Mouse (Mus musculus) stomach, embryonic 14.5 days (tissue): Measurements from ENCODE around the gene Dgkh. TPM values are rescaled to one million over a fixed set of nuclear protein-coding genes. Genes with fewer than 3 reads are reported as not detected.

ENCODE experiments used
- ATAC-seq: fragments of 200-750 bp; cut with Nextera tagmentation; 2 replicates; pipeline ENCODE4 v1.8.0; 2017; ENCODE audit warnings: low read depth, moderate TSS enrichment; ENCODE audit not compliant: insufficient number of reproducible peaks, insufficient read depth, low FRiP score
- H3K27ac ChIP-seq: fragments of 300-500 bp; sonication (generic); 2 replicates; pipeline ENCODE4 v1.5.1; 2014; ENCODE audit warnings: mild to moderate bottlenecking, low read length, moderate library complexity, mixed read lengths
- H3K27me3 ChIP-seq: fragments of 300-500 bp; sonication (generic); 2 replicates; pipeline ENCODE4 v1.6.1; 2014; ENCODE audit warnings: low read length, control low read depth, mixed read lengths; ENCODE audit not compliant: control insufficient read depth, insufficient read depth
- H3K36me3 ChIP-seq: fragments of 300-500 bp; sonication (generic); 2 replicates; pipeline ENCODE4 v1.6.1; 2014; ENCODE audit warnings: mild to moderate bottlenecking, control low read depth, low read length, moderate library complexity, mixed read lengths; ENCODE audit not compliant: control insufficient read depth, insufficient read depth
- H3K4me1 ChIP-seq: fragments of 300-500 bp; sonication (generic); 2 replicates; pipeline ENCODE4 v1.6.1; 2014; ENCODE audit warnings: low read length, control low read depth, mixed read lengths; ENCODE audit not compliant: control insufficient read depth, insufficient read depth
- H3K4me2 ChIP-seq: fragments of 300-500 bp; sonication (generic); replicated peaks from 2 replicates; pipeline ENCODE4 v1.6.1; 2014; ENCODE audit warnings: low read depth, low read length, control low read depth
- H3K4me3 ChIP-seq: fragments of 300-500 bp; sonication (generic); 2 replicates; pipeline ENCODE4 v1.5.1; 2014; ENCODE audit warnings: low read depth, low read length, control low read depth
- H3K9ac ChIP-seq: fragments of 300-500 bp; sonication (generic); replicated peaks from 2 replicates; pipeline ENCODE4 v1.6.1; 2014; ENCODE audit warnings: low read depth, mild to moderate bottlenecking, control low read depth, low read length, moderate library complexity, mixed read lengths
- H3K9me3 ChIP-seq: fragments of 300-500 bp; sonication (generic); 2 replicates; pipeline ENCODE4 v1.6.1; 2016; ENCODE audit warnings: low read depth, low read length, control low read depth; ENCODE audit not compliant: control insufficient read depth
- WGBS: fragments of 180-500 bp; shearing (Covaris S2); extraction: QIAGEN DNeasy Blood & Tissue Kit; methylation state at CpG from one replicate; pipeline ENCODE4 v1.1.7; 2014; 5-methylcytosine and 5-hydroxymethylcytosine counted together
- polyA plus RNA-seq: library from polyadenylated mRNA; unstranded; fragments of >200 nt; fragmentation: Nextera tagmentation; extraction: Ambion mirVana; gene quantifications from 2 replicates; pipeline ENCODE4 v1.2.1, GENCODE M21; 2014

The Dgkh gene
- polyA plus RNA-seq, 1 experiment from 2014 or later, result 2.7 TPM

GRCm38 (mm10) chr14:78530256-78530655 is 202.3 kb downstream of the Dgkh start:
- H3K9ac ChIP-seq, result no peak overlapping the region
- no peaks in the 10 kb centered on the region for H3K27me3 ChIP-seq
- H3K4me3 ChIP-seq, result no peak overlapping the region
- H3K9me3 ChIP-seq, result no peaks in the 10 kb centered on the region
- no peak for ATAC-seq
- no peak overlapping the region for H3K4me2 ChIP-seq
- no peak overlapping the region for H3K27ac ChIP-seq
- 78% methylated on average over 3 of the region's 3 CpGs for WGBS
- no peaks in the 10 kb centered on the region for H3K36me3 ChIP-seq
- H3K4me1 ChIP-seq, result peaks cover 17% of the 10 kb centered on the region

- no peaks in the 10 kb centered on the region for H3K36me3 ChIP-seq
- no peak for ATAC-seq
- H3K27me3 ChIP-seq, result no peaks in the 10 kb centered on the region
- 50% methylated on average over 8 of the region's 8 CpGs for WGBS
- no peak overlapping the region for H3K4me3 ChIP-seq
- H3K9me3 ChIP-seq, result no peaks in the 10 kb centered on the region
- no peak overlapping the region for H3K9ac ChIP-seq
- peak overlapping the region; percentile 48; the same call in 1 of the 2 replicates for H3K27ac ChIP-seq
- H3K4me2 ChIP-seq, result no peak overlapping the region
- H3K4me1 ChIP-seq, result peaks cover 17% of the 10 kb centered on the region
Observed at GRCm38 (mm10) chr14:78528461-78529425, 203.8 kb downstream of the Dgkh start.

GRCm38 (mm10) chr14:78526907-78527306 is 205.7 kb downstream of the Dgkh start:
- no peak overlapping the region for H3K4me2 ChIP-seq
- no peaks in the 10 kb centered on the region for H3K27me3 ChIP-seq
- H3K9ac ChIP-seq, result no peak overlapping the region
- H3K36me3 ChIP-seq, result no peaks in the 10 kb centered on the region
- no peak overlapping the region for H3K27ac ChIP-seq
- WGBS, result 74% methylated on average over 6 of the region's 6 CpGs
- no peak for ATAC-seq
- H3K9me3 ChIP-seq, result no peaks in the 10 kb centered on the region
- H3K4me1 ChIP-seq, result peaks cover 14% of the 10 kb centered on the region
- no peak overlapping the region for H3K4me3 ChIP-seq

- Histone ChIP-seq H3K4me3 (no peak overlapping the region), H3K27me3 (no peaks in the 10 kb centered on the region), H3K9me3 (no peaks in the 10 kb centered on the region), H3K4me2 (no peak overlapping the region), H3K36me3 (peaks cover 3% of the 10 kb centered on the region), H3K4me1 (peaks cover 14% of the 10 kb centered on the region), H3K9ac (no peak overlapping the region), H3K27ac (no peak overlapping the region)
- 35% methylated on average over 3 of the region's 3 CpGs for whole genome bisulfite sequencing
- no peak for ATAC-seq
Observed at GRCm38 (mm10) chr14:78526475-78526874, 206.1 kb downstream of the Dgkh start.

- H3K27ac ChIP-seq, result no peak overlapping the region
- no peaks in the 10 kb centered on the region for H3K27me3 ChIP-seq
- peaks cover 6% of the 10 kb centered on the region for H3K36me3 ChIP-seq
- ATAC-seq, result peak; percentile 46; the same call in 1 of the 2 replicates
- no peak overlapping the region for H3K4me2 ChIP-seq
- no peaks in the 10 kb centered on the region for H3K9me3 ChIP-seq
- H3K9ac ChIP-seq, result no peak overlapping the region
- H3K4me1 ChIP-seq, result peaks cover 14% of the 10 kb centered on the region
- H3K4me3 ChIP-seq, result no peak overlapping the region
- 87% methylated on average over 3 of the region's 3 CpGs for WGBS
Observed at GRCm38 (mm10) chr14:78525611-78526457, 206.7 kb downstream of the Dgkh start.

- Histone ChIP-seq H3K4me2 (no peak overlapping the region), H3K9me3 (no peaks in the 10 kb centered on the region), H3K36me3 (peaks cover 8% of the 10 kb centered on the region), H3K27ac (no peak overlapping the region), H3K4me1 (peaks cover 14% of the 10 kb centered on the region), H3K9ac (no peak overlapping the region), H3K4me3 (no peak overlapping the region), H3K27me3 (no peaks in the 10 kb centered on the region)
- ATAC-seq, result no peak
- 87% methylated on average over 2 of the region's 2 CpGs for WGBS
Observed at GRCm38 (mm10) chr14:78525059-78525458, 207.5 kb downstream of the Dgkh start.

GRCm38 (mm10) chr14:78510713-78511112 is 221.9 kb downstream of the Dgkh start:
- 83% methylated on average over 9 of the region's 9 CpGs for WGBS

GRCm38 (mm10) chr14:78509791-78510190 is 222.8 kb downstream of the Dgkh start:
- Histone ChIP-seq H3K36me3 (peaks cover 44% of the 10 kb centered on the region), H3K9me3 (no peaks in the 10 kb centered on the region), H3K9ac (no peak overlapping the region), H3K4me3 (no peak overlapping the region), H3K27ac (no peak overlapping the region), H3K4me2 (no peak overlapping the region), H3K4me1 (no peaks in the 10 kb centered on the region), H3K27me3 (no peaks in the 10 kb centered on the region)
- WGBS, result 92% methylated on average over 6 of the region's 6 CpGs
- ATAC-seq, result no peak

More at GRCm38 (mm10) chr14:78510713-78511112, 221.9 kb downstream of the Dgkh start:
- peaks cover 44% of the 10 kb centered on the region for H3K36me3 ChIP-seq
- H3K9ac ChIP-seq, result no peak overlapping the region
- no peaks in the 10 kb centered on the region for H3K9me3 ChIP-seq
- no peak for ATAC-seq
- no peak overlapping the region for H3K4me2 ChIP-seq
- no peaks in the 10 kb centered on the region for H3K27me3 ChIP-seq
- no peak overlapping the region for H3K4me3 ChIP-seq
- no peaks in the 10 kb centered on the region for H3K4me1 ChIP-seq
- H3K27ac ChIP-seq, result no peak overlapping the region
